Mouse (Mus musculus) liver, adult (tissue): ENCODE measurements around the gene Nfe2.

Experiments used
- GATA4 ChIP-seq: IDR thresholded peaks from 2 replicates; pipeline ENCODE4 v1.6.1; 2014; ENCODE audit warnings: mild to moderate bottlenecking, low read length; ENCODE audit not compliant: insufficient replicate concordance

The Nfe2 gene

DNA sequence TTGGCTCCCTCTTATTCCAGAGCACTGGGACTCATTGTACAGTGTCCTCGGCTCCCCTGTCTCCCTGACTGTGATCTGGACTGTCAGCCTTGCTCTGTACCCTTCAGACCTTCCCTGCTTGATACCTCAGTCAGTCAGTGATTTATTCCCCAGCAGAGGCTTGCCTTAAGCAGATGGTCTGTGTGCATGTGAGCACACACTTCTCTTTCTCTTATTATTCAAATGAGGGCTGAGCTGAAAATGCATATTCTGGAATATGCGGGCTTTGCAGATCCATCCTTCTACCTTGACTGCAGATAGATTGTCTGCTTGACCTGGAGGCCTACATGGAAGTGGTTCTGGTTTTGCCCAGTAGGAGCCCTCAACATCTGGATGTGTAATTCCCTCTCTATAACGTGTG, 39.8 kb upstream of the Nfe2 start:
- no peak for TF ChIP-seq GATA4

DNA sequence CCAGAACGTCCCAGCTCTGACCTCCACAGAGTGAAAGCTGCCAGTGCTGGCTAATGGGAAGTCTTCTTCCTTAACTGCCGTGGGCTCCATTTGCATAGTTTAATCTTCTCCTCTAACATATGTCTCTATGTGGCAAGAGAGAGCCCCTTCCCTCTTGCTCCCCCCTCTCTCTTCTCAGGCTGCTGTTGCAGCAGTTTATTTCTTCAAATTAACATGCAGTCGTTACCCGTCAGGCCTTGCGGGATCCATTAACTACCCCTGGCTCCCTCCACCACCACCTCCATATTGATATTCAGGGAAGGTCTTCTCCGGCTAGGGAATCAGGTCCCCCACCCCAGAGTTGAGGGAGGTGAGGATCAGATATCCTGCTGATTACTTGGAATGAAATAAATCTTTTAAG, 39.1 kb upstream of the Nfe2 start:
- TF ChIP-seq GATA4 = no peak

DNA sequence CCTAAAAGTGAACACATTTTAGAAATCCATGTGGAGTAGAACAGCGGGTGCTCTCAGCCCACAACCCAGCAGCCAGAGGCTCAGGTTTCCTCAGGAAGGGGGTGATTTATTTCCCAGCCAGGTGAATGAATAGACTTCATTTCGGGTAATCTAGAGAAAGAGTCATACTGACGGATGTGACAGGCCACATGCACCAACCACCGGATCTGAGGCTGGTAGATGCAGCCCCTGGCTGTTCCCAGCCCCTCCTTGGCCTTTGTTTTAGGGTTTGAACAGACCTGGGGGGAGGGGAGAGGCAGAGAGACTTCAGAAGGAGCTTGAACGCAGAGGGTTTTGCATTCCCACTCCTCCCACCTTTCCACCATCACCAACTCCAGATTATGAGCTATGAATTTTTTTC, 37.6 kb upstream of the Nfe2 start:
- no peak for TF ChIP-seq GATA4

GRCm38 (mm10) chr15:103294649-103295048, 36.4 kb upstream of the Nfe2 start:
- TF ChIP-seq GATA4 = no peak

- no peak for TF ChIP-seq GATA4
These were observed 35.2 kb upstream of the Nfe2 start for GRCm38 (mm10) chr15:103293375-103293774.

DNA sequence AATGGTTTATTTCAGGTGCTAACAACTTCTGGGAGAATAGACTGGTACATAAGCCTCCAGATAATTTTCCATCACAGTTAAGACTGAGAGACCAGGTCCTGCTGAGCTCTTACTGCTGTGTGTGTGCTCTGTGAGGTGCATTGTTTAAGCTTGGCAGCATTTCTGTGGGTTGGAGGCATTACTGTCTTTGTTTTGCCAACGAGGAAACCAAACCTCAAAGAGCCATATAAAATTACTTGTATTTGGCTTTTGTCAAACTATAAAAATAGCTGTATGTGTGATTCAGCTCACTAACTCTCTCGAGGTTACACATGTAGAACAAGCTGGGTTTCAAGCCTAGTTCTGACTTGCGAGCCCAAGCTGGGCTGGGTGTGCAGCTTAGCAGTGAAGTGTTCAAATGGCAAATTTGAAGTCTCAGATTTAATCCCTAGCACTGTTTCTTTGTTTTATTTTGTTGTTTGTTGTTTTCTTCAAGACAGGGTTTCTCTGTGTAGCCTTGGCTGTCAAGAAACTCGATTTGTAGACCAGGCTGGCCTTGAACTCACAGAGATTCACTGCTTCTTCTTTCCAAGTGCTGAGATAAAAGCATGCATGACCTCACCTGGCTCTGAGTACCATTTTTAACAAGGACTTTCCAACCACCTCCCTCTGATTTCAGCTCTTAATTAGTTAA, 34.6 kb upstream of the Nfe2 start:
- TF ChIP-seq GATA4 = no peak

DNA sequence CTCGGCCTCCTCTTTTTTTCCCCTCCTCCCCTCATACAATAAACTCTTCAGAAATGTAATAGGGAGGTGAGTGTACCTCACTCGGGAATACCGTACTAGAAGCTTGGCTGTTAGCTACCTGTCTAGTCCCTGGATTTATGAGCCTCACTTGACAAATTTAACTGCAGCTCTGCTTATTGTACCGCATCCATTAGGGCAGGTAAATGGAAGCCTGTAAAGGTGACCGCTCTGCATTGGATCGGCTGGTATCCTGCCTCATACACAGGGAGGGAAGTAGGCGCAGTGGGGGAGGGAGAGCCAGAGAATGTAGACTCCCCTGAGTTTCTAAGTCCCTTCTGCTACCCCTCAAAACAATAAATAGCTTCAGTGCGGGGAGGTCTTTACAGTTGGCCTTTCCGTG, 32.6 kb upstream of the Nfe2 start:
- no peak for TF ChIP-seq GATA4

- TF ChIP-seq GATA4 = no peak
These were observed 32.2 kb upstream of the Nfe2 start for GRCm38 (mm10) chr15:103290417-103290816.

GRCm38 (mm10) chr15:103289600-103289999, 31.4 kb upstream of the Nfe2 start:
- TF ChIP-seq GATA4 = no peak

DNA sequence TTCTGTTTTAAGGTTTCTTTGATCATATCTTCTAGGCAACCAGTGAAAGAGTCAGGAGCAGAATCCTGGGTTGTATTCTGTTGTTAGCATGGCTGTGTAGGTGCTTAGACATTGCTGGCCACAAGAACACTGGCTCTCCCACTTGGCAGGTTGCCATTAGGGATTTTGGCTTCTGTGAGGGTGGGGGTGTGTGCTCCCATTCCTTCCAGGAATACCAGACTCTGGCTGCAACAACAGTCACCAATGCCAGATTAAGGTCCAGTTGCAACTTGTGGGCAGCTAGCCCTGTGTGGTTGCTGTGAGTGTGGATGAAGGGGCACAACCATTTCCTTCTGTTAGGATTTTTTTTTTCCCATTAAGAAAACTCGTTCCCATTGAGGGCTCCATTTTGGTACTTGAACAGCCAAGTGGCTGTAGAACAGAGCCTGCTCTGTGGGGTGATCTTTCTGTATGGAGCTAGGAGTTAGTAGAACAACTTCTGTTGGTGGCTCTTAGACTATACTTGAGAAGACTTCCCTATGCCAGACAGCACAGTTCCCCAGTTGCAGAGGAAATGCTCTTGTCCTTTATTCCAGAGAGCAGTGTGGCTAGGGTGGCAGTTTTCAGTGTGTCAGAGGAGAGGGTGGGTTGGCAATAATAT, 27.7 kb upstream of the Nfe2 start:
- TF ChIP-seq GATA4 = no peak

DNA sequence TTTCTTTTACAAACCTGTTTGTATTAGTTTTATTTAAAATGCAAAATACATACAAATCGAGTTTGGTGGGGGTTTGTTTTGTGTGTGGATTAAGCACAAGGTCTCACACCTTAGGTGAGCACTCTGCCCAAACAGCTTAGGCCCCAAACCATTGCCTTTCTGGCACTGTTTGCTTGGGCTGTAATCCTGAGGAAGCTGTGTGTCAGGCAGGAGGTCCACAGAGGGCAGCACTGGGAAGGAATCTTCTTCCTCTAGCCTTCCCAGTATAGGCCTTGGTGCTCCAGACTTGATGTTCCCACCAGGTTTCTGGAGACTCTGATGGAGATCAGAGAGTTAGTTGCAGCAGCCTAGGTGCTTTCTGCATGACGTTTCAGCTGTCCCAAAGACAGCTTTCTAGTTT, 26.4 kb upstream of the Nfe2 start:
- no peak for TF ChIP-seq GATA4

- no peak for TF ChIP-seq GATA4
These were observed 25.9 kb upstream of the Nfe2 start for GRCm38 (mm10) chr15:103284066-103284465.

GRCm38 (mm10) chr15:103281465-103282205, 23.4 kb upstream of the Nfe2 start:
- TF ChIP-seq GATA4 = no peak

DNA sequence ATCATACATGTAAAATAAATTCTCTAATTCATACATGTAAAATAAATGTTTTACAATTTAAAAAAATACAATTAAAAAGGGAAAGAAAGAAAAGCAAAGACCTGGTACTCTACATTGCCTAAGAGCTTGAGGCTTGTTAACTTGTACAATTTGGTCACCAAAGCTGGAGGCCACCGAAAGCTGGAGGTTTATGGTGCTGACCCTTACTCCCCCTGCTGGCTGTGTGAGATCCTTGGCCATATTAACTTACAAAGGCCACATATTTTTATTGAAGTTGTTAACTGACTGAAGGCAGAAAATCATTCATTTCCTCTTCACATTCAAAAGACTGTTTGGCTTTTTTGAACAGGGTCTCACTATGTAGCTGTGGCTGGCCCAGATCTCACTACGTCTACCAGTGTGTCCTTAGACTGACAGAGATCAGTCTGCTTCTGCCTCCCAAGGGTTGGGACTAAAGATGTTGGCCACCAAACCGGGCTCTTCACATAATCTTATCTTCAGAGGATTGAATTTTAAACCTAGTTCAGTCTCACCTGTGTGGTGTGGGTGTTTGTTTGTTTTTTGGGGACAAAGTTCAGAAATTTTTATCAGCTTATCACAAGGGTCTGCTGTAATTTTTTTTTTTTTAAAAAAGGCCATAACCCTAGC, 22.7 kb upstream of the Nfe2 start:
- TF ChIP-seq GATA4 = peak; percentile 68; the same call in 1 of the 2 replicates

- no peak for TF ChIP-seq GATA4
These were observed 21.5 kb upstream of the Nfe2 start for GRCm38 (mm10) chr15:103279750-103280149.

DNA sequence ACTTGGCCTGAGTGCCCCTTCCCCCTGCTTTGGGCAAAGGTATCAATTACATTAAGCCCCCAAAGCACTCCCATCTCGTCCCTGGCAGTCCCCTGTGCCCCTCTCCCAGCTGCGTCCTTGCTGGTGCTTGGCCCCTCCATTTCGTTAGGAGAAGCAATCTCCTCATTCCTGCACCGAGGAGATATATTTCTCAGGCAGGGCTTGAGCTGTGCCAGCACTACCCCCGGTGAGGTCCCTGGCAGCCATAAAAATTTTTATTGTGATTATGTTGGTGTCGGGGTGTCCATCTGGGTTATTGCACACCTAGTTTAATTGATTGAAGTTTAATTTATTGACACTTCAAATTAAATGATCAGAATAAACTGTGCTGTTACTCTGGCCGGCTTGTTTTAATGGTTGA, 19.7 kb upstream of the Nfe2 start:
- no peak for TF ChIP-seq GATA4
